Mouse (Mus musculus): Measurements from ENCODE around the gene B3galt6.

GRCm38 (mm10) chr4:156004109-156004508, 11.7 kb upstream of the B3galt6 start:
- TF ChIP-seq CTCF (IDR thresholded peaks at IDR 0.05; ENCODE audit: low read depth, low read length) (no peak), TAL1 (conservative IDR thresholded peaks at IDR 0.05; ENCODE audit: low read depth, low read length) (no peak)
